Mouse (Mus musculus) liver, embryonic 18 days (tissue): ENCODE measurements around the gene Vmn2r99. TPM values are rescaled to one million over a fixed set of nuclear protein-coding genes. Genes with fewer than 3 reads are reported as not detected.

ENCODE experiments used
- polyA plus RNA-seq: library from polyadenylated mRNA; depleted of rRNA; stranded (reverse); fragments of >200 nt; gene quantifications from 2 replicates; pipeline ENCODE4 v1.2.3, GENCODE M21; 2012; rRNA removed

The Vmn2r99 gene
- not detected in 2 replicates for polyA plus RNA-seq

GRCm38 (mm10) chr17:19361649-19362048 is at the start of gene Vmn2r99:
TSS of gene Vmn2r99 (plus strand) at chr17:19361949.

Other genes starting within 250 kb of the Vmn2r99 start
- not detected in 2 replicates for gene Vmn2r100, start 142.8 kb downstream of the Vmn2r99 start, polyA plus RNA-seq
- gene Vmn2r101, start 215.3 kb downstream of the Vmn2r99 start, polyA plus RNA-seq, result not detected in 2 replicates